ENCODE assay signal across 8 mouse cellular contexts in the genomic region with DNA sequence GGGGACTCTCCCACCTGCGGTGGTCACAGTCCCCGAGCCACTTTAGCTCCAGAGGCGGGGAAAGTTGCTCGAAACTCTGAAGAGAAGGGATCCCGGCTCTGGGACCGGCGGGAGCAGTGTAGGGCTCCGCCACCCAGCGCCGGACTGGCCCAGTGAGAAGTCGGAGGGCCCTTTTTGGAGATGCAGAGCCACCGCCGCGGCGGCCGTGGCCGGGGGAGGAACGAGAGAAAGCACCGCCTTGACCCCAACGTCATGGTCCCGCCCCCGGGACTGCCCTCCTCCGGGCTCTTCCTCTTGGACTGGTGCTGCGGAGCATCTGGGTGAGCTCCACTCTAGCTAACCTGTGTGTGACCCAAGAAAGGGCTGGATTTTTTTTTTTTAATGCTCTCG. TPM values are rescaled to one million over a fixed set of nuclear protein-coding genes. Genes with fewer than 3 reads are reported as not detected.
A peak's percentile ranks its signal among the peaks of the same experiment; 100 is the strongest.
DNase-seq lines count a peak whose midpoint lies in the region; ATAC-seq lines count a peak whose summit lies in the region.

Egln3 (minus strand) TSS at position 205 of the 390 bp plus-strand sequence.

- peak within 1 kb of the TSS; percentile 67 for H3K9ac ChIP-seq in limb, embryonic 11.5 days (ENCODE audit: low read length)
- H3K9ac ChIP-seq in midbrain, embryonic 12.5 days (replicated peaks): peak within 1 kb of the TSS; percentile 64

- no peaks in the 10 kb centered on the region for H3K36me3 ChIP-seq in limb, embryonic 11.5 days (ENCODE audit: control insufficient read depth, insufficient read depth, low read length)
- no peaks in the 10 kb centered on the region for H3K36me3 ChIP-seq in midbrain, embryonic 12.5 days

- H3K4me2 ChIP-seq in limb, embryonic 11.5 days (ENCODE audit: low read depth, severe bottlenecking): peak within 1 kb of the TSS; percentile 99
- peak within 1 kb of the TSS; percentile 100 for H3K4me2 ChIP-seq in midbrain, embryonic 12.5 days (replicated peaks)

- peak; percentile 76 for ATAC-seq in limb, embryonic 11.5 days (ENCODE audit: insufficient number of reproducible peaks, low FRiP score, low TSS enrichment, low read depth)
- peak; percentile 89 for ATAC-seq in midbrain, embryonic 12.5 days (ENCODE audit: low FRiP score, low read depth)
- no peak for ATAC-seq in erythroid progenitor cell, adult 5-6 weeks (replicated peaks; ENCODE audit: low FRiP score, poor library complexity, severe bottlenecking)

- DNase-seq in adrenal gland, adult 8-10 months: peak; percentile 75
- DNase-seq in embryo, embryonic 9.5 days (ENCODE audit: extremely low spot score): peak; percentile 88
- peak; percentile 95 for DNase-seq in heart, adult 18-20 months
- peak; percentile 92 for DNase-seq in kidney, adult 18-20 months
- peak; percentile 87 for DNase-seq in limb, embryonic 11.5 days (ENCODE audit: low spot score)
- peak; percentile 76 for DNase-seq in skeletal muscle tissue, adult 2 months (ENCODE audit: low read depth, low spot score)

- no peaks in the 10 kb centered on the region for H3K9me3 ChIP-seq in limb, embryonic 11.5 days (ENCODE audit: control insufficient read depth, low read length)
- no peaks in the 10 kb centered on the region for H3K9me3 ChIP-seq in midbrain, embryonic 12.5 days

- H3K4me1 ChIP-seq in limb, embryonic 11.5 days (ENCODE audit: control insufficient read depth, insufficient read depth, low read length): 0 out of 2 replicates have a peak, but pooled peaks cover 3% of the 10 kb centered on the region
- peaks cover 29% of the 10 kb centered on the region for H3K4me1 ChIP-seq in midbrain, embryonic 12.5 days

- WGBS in limb, embryonic 11.5 days: 0% methylated on average over 25 of the region's 25 CpGs
- under 1% methylated on average over 19 of the region's 25 CpGs for WGBS in midbrain, embryonic 12.5 days

- peak within 1 kb of the TSS; percentile 72 for H3K4me3 ChIP-seq in limb, embryonic 11.5 days (ENCODE audit: low read depth, low read length)
- peak within 1 kb of the TSS; percentile 62 for H3K4me3 ChIP-seq in midbrain, embryonic 12.5 days

- H3K27me3 ChIP-seq in limb, embryonic 11.5 days (ENCODE audit: control insufficient read depth, insufficient read depth, low read length): peaks cover 13% of the 10 kb centered on the region
- H3K27me3 ChIP-seq in midbrain, embryonic 12.5 days: peaks cover 40% of the 10 kb centered on the region

- H3K27ac ChIP-seq in limb, embryonic 11.5 days (replicated peaks; ENCODE audit: low read depth, low read length): no peak within 1 kb of the TSS
- H3K27ac ChIP-seq in midbrain, embryonic 12.5 days (replicated peaks): no peak within 1 kb of the TSS

RNA-seq across cellular contexts. Expression of gene Egln3, which starts in this region (rescaled TPM):
- total RNA-seq in adrenal gland, adult 8-10 months (2022): 1 to 10 TPM; 3.6 to 8.9 (median 5.1) TPM
- 10 to 100 TPM; 63.6 to 77.8 TPM for total RNA-seq in heart, adult 18-20 months (2021)
- polyA plus RNA-seq in limb, embryonic 11.5 days (2014; fragmentation: Nextera tagmentation; extraction: Ambion mirVana): 3.9 TPM in 2 replicates
- polyA plus RNA-seq in midbrain, embryonic 12.5 days (2016; fragmentation: Nextera tagmentation; extraction: Ambion mirVana): 2.2 TPM in 2 replicates
- 3.8 and 5.4 TPM in 2 replicates for total RNA-seq in erythroid progenitor cell, adult 5-6 weeks (2015; ENCODE audit: low replicate concordance)
- total RNA-seq in erythroid progenitor cell, adult 5-6 weeks (2017; ENCODE audit: low replicate concordance): 0.68 and 0.90 TPM in 2 replicates

Comparison
In these comparisons a context has a peak if more than half of its experiments do, and no peak if none do; other contexts are left out.
1. RNA of gene Egln3 (total RNA-seq): 63.6 to 77.8 TPM in heart, adult 18-20 months; 3.6 to 8.9 TPM in adrenal gland, adult 8-10 months and 0.68 to 5.4 TPM in erythroid progenitor cell, adult 5-6 weeks; every median in the first group is over 4 times any median in the second.
2. Peak in every context shown above with its lines, with median percentiles within 50 percentile points of each other: DNase-seq.